Mouse (Mus musculus) CH12.LX (cell line): ENCODE results near the gene Xpnpep3. TPM values are rescaled to one million over a fixed set of nuclear protein-coding genes. Genes with fewer than 3 reads are reported as not detected.
A peak's percentile ranks its signal among the peaks of the same experiment; 100 is the strongest.

Source experiments
- DNase-seq: peaks from one replicate; pipeline ENCODE4 v3.0.0-alpha.2; 2013; ENCODE audit errors: extremely low read depth
- H3K27ac ChIP-seq: 2 replicates; pipeline ENCODE4 v1.5.1; 2012; ENCODE audit warnings: low read depth, mild to moderate bottlenecking, control low read depth, moderate library complexity; ENCODE audit not compliant: insufficient read depth
- H3K27me3 ChIP-seq: replicated peaks from 2 replicates; pipeline ENCODE3; 2012; ENCODE audit warnings: inconsistent platforms
- H3K36me3 ChIP-seq, 2 experiments: replicated peaks in 1 of 2; 2 replicates each; pipeline versions ENCODE3 to v1.6.1; 2012; ENCODE audit warnings: inconsistent platforms in 1 of 2, low read length in 1 of 2, mild to moderate bottlenecking in 1 of 2, mixed read lengths in 1 of 2, moderate library complexity in 1 of 2; ENCODE audit not compliant: control insufficient read depth in 1 of 2, insufficient read depth in 1 of 2
- H3K4me1 ChIP-seq, 2 experiments: 2 replicates each; pipeline ENCODE4 v1.6.1; 2012; ENCODE audit warnings: inconsistent platforms in 1 of 2, moderate library complexity in 1 of 2; ENCODE audit not compliant: insufficient read depth in 2 of 2, control insufficient read depth in 1 of 2
- H3K4me2 ChIP-seq: 2 replicates; pipeline ENCODE4 v1.6.1; 2012; ENCODE audit warnings: low read depth, mild to moderate bottlenecking, control low read depth; ENCODE audit not compliant: poor library complexity, insufficient read depth, severe bottlenecking
- H3K4me3 ChIP-seq, 3 experiments: fragments of 150-350 bp in 1 of 3; sonication (generic) in 1 of 3; replicated peaks in 1 of 3; 2 replicates each; pipeline versions ENCODE3 to v1.5.1; 2011 to 2012; ENCODE audit warnings: low read depth in 2 of 3, low read length in 2 of 3, mild to moderate bottlenecking in 2 of 3, moderate library complexity in 2 of 3, control low read depth in 1 of 3, improper control_type of control experiment in 1 of 3, inconsistent platforms in 1 of 3, mixed read lengths in 1 of 3; ENCODE audit not compliant: poor library complexity in 1 of 3
- H3K79me2 ChIP-seq: replicated peaks from 2 replicates; pipeline ENCODE4 v1.6.1; 2012; ENCODE audit warnings: mild to moderate bottlenecking, moderate library complexity; ENCODE audit not compliant: control insufficient read depth, poor library complexity, insufficient read depth, severe bottlenecking; ENCODE audit errors: extremely low read depth
- H3K9ac ChIP-seq: 2 replicates; pipeline ENCODE4 v1.6.1; 2012; ENCODE audit warnings: low read depth, mild to moderate bottlenecking, control low read depth, moderate library complexity; ENCODE audit not compliant: insufficient read depth
- H3K9me3 ChIP-seq: replicated peaks from 2 replicates; pipeline ENCODE3; 2012; ENCODE audit warnings: low read length, inconsistent platforms, mixed read lengths
- CHD1 ChIP-seq: IDR thresholded peaks from 2 replicates; pipeline ENCODE4 v1.6.1; 2012; ENCODE audit warnings: low read depth, low read length, improper control_type of control experiment, inconsistent platforms
- CTCF ChIP-seq, 2 experiments: IDR thresholded peaks in 1 of 2; conservative IDR thresholded peaks in 1 of 2; 2 replicates each; pipeline ENCODE4 v1.5.1; 2011 to 2012; ENCODE audit warnings: low read depth in 2 of 2, low read length in 2 of 2, improper control_type of control experiment in 1 of 2, inconsistent platforms in 1 of 2, mild to moderate bottlenecking in 1 of 2, moderate library complexity in 1 of 2
- HCFC1 ChIP-seq: IDR thresholded peaks from 2 replicates; pipeline ENCODE4 v1.6.1; 2012; ENCODE audit warnings: low read depth, mild to moderate bottlenecking, inconsistent platforms, low read length, improper control_type of control experiment
- IRF4 ChIP-seq: IDR thresholded peaks from 2 replicates; pipeline ENCODE4 v1.6.1; 2014; ENCODE audit warnings: low read depth, mild to moderate bottlenecking, inconsistent platforms, low read length, improper control_type of control experiment
- KAT2A ChIP-seq: IDR thresholded peaks from 2 replicates; pipeline ENCODE4 v1.6.1; 2012; ENCODE audit warnings: low read length, improper control_type of control experiment, inconsistent platforms; ENCODE audit not compliant: insufficient replicate concordance
- MAX ChIP-seq: IDR thresholded peaks from 2 replicates; pipeline ENCODE4 v1.6.1; 2011; ENCODE audit warnings: low read length, improper control_type of control experiment
- MEF2A ChIP-seq: IDR thresholded peaks from 2 replicates; pipeline ENCODE4 v1.6.1; 2014; ENCODE audit warnings: low read depth, mild to moderate bottlenecking, inconsistent platforms, low read length, improper control_type of control experiment, borderline replicate concordance
- RAD21 ChIP-seq: IDR thresholded peaks from 2 replicates; pipeline ENCODE4 v1.6.1; 2011; ENCODE audit warnings: low read depth, mild to moderate bottlenecking, low read length, improper control_type of control experiment, moderate library complexity
- RCOR1 ChIP-seq: conservative IDR thresholded peaks from 2 replicates; pipeline ENCODE4 v1.6.1; 2012; ENCODE audit warnings: low read depth, mild to moderate bottlenecking, inconsistent platforms, low read length, improper control_type of control experiment
- SMC3 ChIP-seq: IDR thresholded peaks from 2 replicates; pipeline ENCODE4 v1.6.1; 2011; ENCODE audit warnings: low read depth, low read length, improper control_type of control experiment
- UBTF ChIP-seq: IDR thresholded peaks from 2 replicates; pipeline ENCODE4 v1.6.1; 2012; ENCODE audit warnings: low read depth, mild to moderate bottlenecking, inconsistent platforms, low read length, improper control_type of control experiment, moderate library complexity
- USF1 ChIP-seq: IDR thresholded peaks from 2 replicates; pipeline ENCODE4 v1.6.1; 2014; ENCODE audit warnings: low read depth, mild to moderate bottlenecking, inconsistent platforms, low read length, improper control_type of control experiment
- USF2 ChIP-seq: conservative IDR thresholded peaks from 2 replicates; pipeline ENCODE4 v1.6.1; 2011; ENCODE audit warnings: low read depth, low read length, improper control_type of control experiment
- dilution Hi-C: fragments of 300-500 bp; cut with MboI; formaldehyde crosslinking; loops from 2 replicates; pipeline ENCODE4 v1.14.3; 2020; ENCODE audit warnings: low sequenced_read_pairs; ENCODE audit not compliant: extremely low pct_unique_long_range_greater_than_20kb, extremely low pct_ligation_motif_present
- in situ Hi-C: fragments of 300-500 bp; cut with MboI; formaldehyde crosslinking; loops from 3 replicates; pipeline ENCODE4 v1.14.3; 2019; ENCODE audit warnings: low sequenced_read_pairs, low pct_ligation_motif_present, low pct_unique_long_range_greater_than_20kb, mixed read lengths
- polyA plus RNA-seq: library from polyadenylated mRNA; unstranded; fragments of >175 nt; gene quantifications from 2 replicates; pipeline ENCODE4 v1.2.1, GENCODE M21; 2012; ENCODE audit warnings: low read depth; ENCODE audit not compliant: insufficient read length
- total RNA-seq, 2 experiments: library from RNA; depleted of rRNA; stranded (reverse); fragments of 300-350 nt in 1 of 2; fragments of >200 nt in 1 of 2; gene quantifications; 2 replicates each; pipeline ENCODE4 v1.2.3; 2012 to 2014

Xpnpep3 gene
- total and polyA plus RNA-seq, 3 experiments, result 4.3 to 6.0 (median 5.2) TPM

DNA sequence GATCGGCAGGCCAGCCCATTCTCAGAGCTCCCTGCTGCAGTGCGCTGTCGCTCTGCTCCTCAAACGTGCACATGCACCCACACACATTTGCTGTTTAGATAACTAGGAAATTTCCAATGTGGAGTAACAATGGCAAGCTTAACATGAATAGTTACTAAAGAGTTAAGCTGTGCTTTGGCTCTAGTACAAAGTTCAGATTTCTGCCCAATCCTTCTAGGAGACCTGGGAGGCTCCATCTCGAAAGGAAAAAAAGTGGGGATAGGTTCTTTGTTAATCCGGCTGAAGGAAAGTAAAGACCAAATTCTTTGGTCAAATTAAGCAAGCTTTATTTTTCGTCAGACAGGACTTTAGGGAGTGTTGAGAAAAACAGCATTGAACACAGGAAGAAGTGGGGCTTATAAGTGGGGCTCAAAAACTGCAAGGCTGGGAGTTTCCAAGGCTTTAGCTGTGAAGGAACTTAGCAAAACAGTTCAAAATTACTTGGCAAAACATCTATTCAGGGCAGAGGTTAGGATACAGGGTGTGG, 22.3 kb downstream of the Xpnpep3 start:
- Histone ChIP-seq H3K4me3 (no peak overlapping the region), H3K36me3 (peaks cover 11 to 42% of the 10 kb centered on the region in 2 experiments), H3K27me3 (no peaks in the 10 kb centered on the region), H3K4me1 (peaks cover 2 to 14% of the 10 kb centered on the region in 2 experiments; a peak in 2 of 4 replicates), H3K27ac (no peak overlapping the region), H3K4me2 (no peak overlapping the region), H3K9ac (no peak overlapping the region), H3K9me3 (no peaks in the 10 kb centered on the region), H3K79me2 (no peaks in the 10 kb centered on the region)
- dilution Hi-C loops (no loop called here), in situ Hi-C loops (no loop called here)
- no peak for DNase-seq
- TF ChIP-seq SMC3 (no peak), RCOR1 (no peak), IRF4 (no peak), CHD1 (no peak), MEF2A (no peak), KAT2A (no peak), HCFC1 (no peak)

DNA sequence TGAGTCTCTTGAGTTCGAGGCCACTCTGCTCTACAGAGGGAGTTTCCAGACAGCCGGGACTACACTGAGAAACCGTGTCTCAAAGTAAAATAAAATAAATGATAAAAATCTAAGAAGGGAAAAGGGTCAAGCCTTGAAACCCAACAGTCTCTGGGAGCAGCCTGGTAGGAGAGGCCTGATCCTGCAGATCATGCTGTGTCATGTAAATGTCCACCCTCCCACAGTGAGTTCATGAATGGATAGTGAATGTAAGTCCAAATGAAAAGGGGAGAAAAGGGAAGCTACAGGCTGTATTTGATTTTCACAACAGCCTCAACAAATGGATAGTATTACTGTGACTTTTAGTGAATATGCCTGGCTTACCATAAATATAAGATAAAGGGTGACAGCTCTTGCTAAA, 25.4 kb downstream of the Xpnpep3 start:
- Histone ChIP-seq H3K36me3 (peaks cover 18 to 48% of the 10 kb centered on the region in 2 experiments), H3K79me2 (no peaks in the 10 kb centered on the region), H3K4me2 (no peak overlapping the region), H3K4me1 (peaks cover 2 to 8% of the 10 kb centered on the region in 2 experiments; a peak in 2 of 4 replicates), H3K4me3 (no peak overlapping the region), H3K27ac (no peak overlapping the region), H3K9ac (no peak overlapping the region), H3K27me3 (no peaks in the 10 kb centered on the region), H3K9me3 (no peaks in the 10 kb centered on the region)
- in situ Hi-C loops (no loop called here), dilution Hi-C loops (no loop called here)
- no peak for TF ChIP-seq USF1
- no peak for TF ChIP-seq UBTF
- TF ChIP-seq MAX, result no peak
- TF ChIP-seq HCFC1, result no peak
- DNase-seq, result no peak

DNA sequence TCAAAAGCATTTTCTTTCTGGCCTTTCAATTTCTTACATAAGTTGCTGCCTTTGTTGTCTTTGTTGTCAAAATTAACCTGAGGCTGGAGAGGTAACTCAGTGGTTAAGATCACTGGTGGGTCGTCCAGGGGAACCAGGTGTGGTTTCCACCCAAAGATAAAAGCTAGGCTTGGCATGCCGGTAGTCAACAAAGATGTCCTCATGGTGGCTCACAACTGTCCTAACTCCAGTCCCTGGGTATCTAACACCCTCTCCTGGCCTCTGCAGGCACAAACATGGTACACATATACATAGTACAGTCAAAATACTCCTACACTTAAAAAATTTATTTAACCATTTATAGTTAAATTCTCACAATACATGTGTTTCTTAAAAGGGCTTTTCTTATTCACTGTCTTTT, 28.0 kb downstream of the Xpnpep3 start:
- H3K4me3 ChIP-seq, result no peak overlapping the region
- dilution Hi-C loops (no loop called here), in situ Hi-C loops (no loop called here)
- no peak for DNase-seq
- no peak for TF ChIP-seq IRF4
- peak in 1 of 2 experiments; percentile 34; a peak in 2 of 4 replicates for TF ChIP-seq CTCF (conservative IDR thresholded peaks at IDR 0.05 in 1 of 2, IDR thresholded peaks at IDR 0.05 in 1 of 2; ENCODE audit: low read depth in 2 of 2, low read length in 2 of 2)
- no peak for TF ChIP-seq USF2
- no peak for TF ChIP-seq CHD1
- peak; percentile 15 for TF ChIP-seq RAD21
- no peaks in the 10 kb centered on the region for H3K9me3 ChIP-seq
- H3K79me2 ChIP-seq, result no peaks in the 10 kb centered on the region
- H3K27ac ChIP-seq, result no peak overlapping the region
- peaks cover 29 to 61% of the 10 kb centered on the region in 2 experiments for H3K36me3 ChIP-seq
- H3K9ac ChIP-seq, result no peak overlapping the region
- H3K4me2 ChIP-seq, result no peak overlapping the region
- H3K27me3 ChIP-seq, result no peaks in the 10 kb centered on the region
- no peaks in the 10 kb centered on the region for H3K4me1 ChIP-seq
